Mouse (Mus musculus): ENCODE measurements around the gene Tmem269. TPM values are rescaled to one million over a fixed set of nuclear protein-coding genes. Genes with fewer than 3 reads are reported as not detected.

Tmem269 gene
- total RNA-seq, 2 experiments from 2014 or later: 0.56 TPM; not detected in 1

DNA sequence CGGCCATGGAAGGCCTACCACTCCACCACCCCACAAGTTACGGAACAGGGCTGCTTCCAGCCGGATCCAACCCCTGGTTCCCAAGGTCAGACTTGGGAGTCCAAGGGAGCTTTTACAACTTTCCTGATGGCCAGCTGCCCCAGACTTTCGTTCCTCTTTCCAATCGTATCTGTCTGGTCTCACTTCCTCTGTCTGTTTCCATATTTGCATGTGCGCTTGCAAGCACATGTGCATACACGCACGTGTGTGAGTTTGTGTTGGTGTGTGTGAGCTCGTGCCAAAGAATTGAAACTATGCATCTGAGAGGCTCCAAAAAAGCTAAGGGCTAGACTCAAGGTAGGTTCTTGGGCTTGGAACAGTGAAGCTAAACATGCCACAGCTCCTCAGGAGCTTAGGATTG is 36.6 kb downstream of the Tmem269 start:
- no peak for DNase-seq

DNA sequence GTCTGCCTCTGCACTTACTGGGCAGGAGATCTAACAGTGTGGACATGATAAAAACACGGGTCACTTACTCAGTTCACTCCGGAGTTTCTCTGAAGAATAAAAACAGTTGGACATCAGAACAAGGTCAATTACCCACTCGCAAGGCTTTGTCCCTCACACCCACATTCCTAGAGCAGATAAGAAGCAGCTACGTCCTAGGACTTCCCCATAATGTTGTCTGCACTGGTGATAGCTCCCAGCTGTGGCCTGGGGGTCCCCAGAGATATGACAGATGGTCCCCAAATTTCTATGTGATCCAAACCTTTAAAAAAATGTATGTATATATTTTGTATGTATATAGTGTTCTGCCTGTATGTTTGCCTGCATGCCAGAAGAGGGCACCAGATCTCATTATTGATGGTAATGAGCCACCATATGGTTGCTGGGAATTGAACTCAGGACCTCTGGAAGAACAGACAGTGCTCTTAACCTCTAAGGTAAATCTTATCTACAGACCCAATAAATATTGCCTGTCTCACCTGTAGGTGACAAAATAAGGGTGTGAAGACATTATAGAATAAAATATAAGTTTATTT is 37.8 kb downstream of the Tmem269 start:
- no peak for DNase-seq

DNA sequence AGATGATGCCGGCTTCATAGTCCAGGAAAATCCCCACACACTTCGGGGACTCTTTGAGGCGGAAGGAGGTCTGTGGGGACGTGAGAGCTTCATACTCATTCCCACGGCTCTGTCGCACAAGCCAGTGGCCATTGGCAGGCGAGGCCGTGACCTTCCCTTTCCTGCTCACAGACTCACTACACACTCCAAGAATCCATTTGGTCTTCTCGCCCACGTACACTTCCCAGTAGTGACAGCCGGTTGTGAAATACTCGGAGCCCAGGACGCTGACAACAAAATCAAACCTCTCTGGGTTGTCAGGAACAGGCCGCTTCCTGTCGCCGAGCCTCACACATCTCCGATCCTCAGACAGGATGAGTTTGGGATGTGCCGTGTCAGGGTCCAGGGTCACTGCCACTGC is 39.7 kb downstream of the Tmem269 start:
- DNase-seq: no peak

DNA sequence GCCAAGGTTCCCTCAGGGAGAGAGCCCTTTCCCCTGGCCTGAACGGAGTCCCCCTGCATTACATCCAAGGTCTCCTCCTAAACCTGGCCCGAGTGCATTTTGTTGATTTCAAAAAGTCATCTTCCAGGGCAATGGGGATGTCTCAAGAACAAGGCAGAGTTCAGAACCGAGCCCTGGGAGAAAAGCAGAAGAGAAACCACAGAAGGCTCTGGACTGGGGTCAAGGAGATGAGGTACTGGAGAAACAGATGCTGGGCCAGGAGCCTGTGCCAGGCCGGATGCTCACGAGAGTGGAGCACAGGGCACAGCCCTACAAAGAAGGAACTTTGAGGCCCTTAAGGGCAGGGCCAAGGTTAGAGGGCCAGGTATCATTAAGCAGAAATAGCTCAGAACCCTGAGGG is 40.3 kb downstream of the Tmem269 start:
- DNase-seq: no peak

DNA sequence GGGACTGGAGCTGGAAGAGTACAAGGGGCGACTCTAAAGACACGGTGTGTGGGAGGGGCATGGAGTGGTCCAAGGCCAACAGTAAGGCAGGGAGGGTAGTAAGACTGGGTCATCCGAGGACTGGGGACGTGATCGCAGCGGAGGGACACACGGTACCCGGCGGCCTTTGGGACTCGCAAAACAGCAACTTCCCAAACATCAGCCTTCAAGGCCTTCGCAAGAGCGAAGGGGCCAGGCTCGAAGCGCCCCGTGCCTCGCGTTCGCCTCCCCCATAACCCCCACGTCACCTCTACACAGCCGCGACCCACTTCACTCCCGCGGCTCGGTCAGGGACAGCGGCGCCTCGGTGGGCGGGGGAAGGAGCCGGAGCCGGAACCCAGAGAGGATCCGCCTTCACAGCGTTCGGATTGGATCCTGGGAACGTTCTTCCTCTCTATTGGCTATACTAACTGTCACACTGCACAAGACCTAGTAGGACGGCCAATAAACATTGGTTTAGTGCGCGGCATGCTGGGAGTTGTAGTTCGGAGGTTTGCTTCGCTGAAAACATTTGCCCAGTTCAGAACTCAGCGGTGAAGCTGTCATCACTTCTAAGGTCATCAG is 44.1 kb downstream of the Tmem269 start, which contains the start of gene Zfp691:
Gene Zfp691, minus strand, starts transcription at position 345 of the 603 bp plus-strand sequence.
- peak; percentile 95 for DNase-seq

DNA sequence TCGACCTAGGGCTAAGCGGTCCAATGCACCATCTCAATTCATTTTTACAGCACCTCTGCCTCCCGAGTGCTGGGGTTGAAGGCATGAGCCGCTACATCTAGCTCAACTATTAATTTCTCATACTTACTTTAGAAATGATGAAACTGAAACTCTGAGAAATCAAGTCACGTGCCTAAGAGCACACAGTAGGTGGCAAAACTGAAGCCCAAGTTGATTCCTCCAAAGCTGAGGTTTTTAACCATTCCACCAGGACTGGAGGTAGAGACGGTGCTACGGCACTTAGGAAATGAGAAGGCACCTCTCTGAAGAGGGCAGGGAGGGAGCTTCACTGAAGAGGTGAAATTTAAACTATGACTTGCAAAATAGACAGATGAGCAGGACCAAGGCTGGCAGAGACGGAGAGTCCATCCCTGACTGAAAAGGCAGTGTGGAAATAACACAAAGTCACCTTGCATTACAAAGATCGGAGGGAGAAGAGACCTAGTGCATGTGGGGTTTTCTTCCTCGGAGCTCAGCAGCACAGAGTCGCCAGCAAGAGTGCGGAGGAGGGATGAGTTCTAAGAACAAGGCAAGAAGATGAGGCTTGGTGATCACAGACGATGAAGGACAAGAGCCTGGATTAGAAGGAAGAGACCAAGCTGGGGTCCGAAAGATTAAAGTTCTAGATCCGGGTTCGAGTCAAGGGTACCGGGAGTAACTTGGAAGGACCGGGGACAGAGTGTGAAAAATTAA is 44.9 kb downstream of the Tmem269 start:
- no peak for DNase-seq

DNA sequence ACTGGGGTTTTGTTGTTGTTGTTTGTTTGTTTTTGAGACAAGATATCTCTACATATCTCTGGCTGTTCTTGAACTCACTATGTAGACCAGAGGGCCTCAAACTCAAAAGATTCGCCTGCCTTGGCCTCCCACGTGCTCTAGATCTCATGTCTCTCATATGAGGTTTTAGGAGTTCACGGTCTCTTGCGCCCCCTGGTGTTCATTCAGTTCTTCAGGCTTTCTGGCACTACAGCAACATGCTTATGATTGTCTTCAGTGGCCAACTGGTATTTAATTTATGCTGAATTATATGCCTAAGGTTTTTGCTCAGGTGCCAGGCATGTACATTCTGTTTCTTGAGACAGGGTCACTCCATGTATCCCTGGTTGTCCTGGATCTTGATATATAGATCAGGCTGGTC is 50.4 kb downstream of the Tmem269 start:
- peak; percentile 44 for DNase-seq

DNA sequence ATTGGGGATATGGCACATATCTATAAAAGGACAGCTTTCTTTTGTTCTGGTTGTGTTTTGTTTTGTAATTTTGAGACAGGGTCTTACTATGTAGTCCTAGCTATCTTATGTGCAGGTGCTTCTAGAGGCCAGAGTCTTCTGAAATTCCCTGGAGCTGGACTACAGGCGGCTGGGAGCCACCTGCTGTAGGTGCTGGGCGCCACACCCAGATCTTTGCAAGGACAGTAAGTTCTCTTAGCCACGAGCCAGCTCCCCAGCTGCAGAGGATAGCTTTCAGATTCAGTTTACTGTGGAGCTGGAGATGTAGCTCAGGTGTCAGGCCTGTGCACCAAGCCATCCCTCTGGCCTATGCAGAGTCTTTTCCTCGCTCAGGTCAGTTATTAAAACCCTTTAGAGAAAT is 50.9 kb downstream of the Tmem269 start:
- no peak for DNase-seq

DNA sequence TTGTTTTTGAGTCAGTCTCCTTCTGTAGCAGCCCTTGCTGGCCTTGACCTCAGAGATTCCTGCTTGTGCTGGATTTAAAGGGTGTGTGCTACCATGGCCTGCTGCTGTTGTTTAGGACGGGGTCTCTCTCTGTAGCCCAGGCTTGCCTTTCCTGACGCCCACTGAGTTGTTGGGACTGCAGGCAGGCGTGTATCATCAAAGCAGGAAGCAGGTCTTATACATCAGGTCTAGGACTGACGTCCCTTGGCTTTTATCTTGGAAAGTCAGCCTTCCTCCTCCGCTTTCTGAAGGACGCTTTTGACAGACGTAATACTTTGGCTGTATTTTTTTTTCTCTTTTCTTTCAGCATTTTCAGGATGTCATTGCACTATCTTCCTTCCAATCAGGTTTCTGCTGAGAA is 52.1 kb downstream of the Tmem269 start:
- no peak for DNase-seq

DNA sequence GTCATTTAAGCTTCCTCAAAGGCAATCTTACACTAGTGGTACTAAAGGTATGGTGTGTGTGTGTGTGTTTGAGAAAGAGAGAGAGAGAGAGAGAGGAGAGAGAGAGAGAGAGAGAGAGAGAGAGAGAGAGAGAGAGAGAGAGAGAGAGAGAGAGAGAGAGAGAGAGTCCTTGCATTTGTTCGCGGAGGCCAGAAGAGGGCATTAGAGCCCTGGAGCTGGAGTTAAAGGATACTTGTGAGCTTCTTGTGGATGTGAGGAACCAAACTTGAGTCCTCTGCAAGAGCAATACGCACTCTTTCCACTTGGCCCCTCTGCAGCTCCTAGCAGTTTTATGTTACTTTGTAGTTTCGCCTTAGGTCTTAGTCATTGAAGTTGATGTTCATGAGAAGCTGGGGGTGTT is 55.0 kb downstream of the Tmem269 start:
- no peak for DNase-seq

DNA sequence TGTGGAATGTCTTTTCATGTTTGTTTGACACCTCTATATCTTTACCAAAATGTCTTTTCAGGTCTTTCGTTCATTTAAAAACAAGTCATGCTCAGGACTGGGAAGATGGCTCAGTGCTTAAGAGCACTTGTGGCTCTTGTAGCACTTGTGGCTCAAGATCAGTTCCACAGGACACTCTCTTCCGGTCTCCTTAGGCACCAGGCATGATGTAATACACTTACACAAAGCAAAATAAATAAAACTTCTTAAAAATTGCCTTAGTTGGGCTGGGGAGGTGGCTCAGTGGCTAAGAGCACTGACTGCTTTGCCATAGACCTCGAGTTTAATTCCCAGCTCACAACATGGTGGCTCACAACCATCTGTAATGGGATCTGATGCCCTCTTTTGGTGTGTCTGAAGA is 56.7 kb downstream of the Tmem269 start:
- no peak for DNase-seq

DNA sequence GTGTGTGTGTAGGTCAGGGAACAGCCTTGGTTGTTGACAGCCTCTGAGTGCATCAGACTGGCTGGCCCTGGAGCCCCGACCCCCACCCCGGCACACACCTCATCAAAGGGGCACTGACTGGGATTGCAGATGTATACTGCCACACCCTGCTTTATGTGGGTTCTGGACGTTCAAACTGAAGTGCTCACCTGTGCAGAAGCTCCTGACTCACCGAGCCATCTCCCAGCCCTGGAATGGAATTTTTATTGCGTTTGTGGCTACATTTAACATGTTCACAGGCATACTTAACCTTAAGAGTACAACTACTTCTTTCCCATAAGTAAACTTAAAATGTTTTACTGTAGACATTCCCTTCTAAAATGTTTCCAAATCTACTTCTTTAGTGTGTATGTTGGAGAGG is 60.1 kb downstream of the Tmem269 start:
- DNase-seq: no peak

DNA sequence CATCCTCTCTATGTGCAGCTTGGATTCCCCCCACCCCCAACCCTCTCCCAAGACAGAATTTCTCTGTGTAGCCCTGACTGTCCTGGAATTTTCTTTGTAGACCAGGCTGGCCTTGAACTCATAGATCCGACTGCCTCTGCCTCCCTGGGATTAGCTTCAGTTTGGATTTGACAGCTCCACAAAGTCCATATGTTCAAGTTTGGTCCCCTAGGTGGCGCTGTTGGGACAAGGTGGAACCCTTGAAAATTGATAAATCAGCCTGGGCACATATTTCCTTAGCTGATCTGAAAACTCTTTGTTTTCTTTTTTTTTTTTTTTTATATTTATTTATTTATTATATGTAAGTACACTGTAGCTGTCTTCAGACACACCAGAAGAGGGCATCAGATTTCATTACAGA is 60.8 kb downstream of the Tmem269 start:
- no peak for DNase-seq

Other genes starting within 250 kb of the Tmem269 start
- 1 to 10 TPM; 4.0 to 5.5 TPM for gene Slc2a1, start 109.5 kb downstream of the Tmem269 start, total RNA-seq (2021)
- gene Zfp691, start 44.0 kb downstream of the Tmem269 start, total RNA-seq (2021): 10 to 100 TPM; 16.3 to 17.5 TPM
- not detected for gene Ermap, start 28.2 kb downstream of the Tmem269 start, total RNA-seq (2021)
- 10 to 100 TPM; 13.9 to 17.4 TPM for gene Svbp, start 22.9 kb downstream of the Tmem269 start, total RNA-seq (2021)
- 10 to 100 TPM; 22.5 to 22.8 TPM for gene AU022252, start 14.5 kb upstream of the Tmem269 start, total RNA-seq (2021)
- gene P3h1, start 14.7 kb upstream of the Tmem269 start, total RNA-seq (2021): 10 to 100 TPM; 12.0 to 12.6 TPM
- gene Cldn19, start 37.2 kb upstream of the Tmem269 start, total RNA-seq (2021): 1 to 10 TPM; 3.2 to 3.8 TPM
- gene Ybx1, start 76.4 kb upstream of the Tmem269 start, total RNA-seq (2021): 100 to 1,000 TPM; 509 to 515 TPM
- 1 to 10 TPM; 7.0 to 7.8 TPM for gene Ppih, start 102.3 kb upstream of the Tmem269 start, total RNA-seq (2021)
- under 1 TPM in 1 of 2 experiments, not detected in 1; 0.11 TPM for gene Ccdc30, start 197.3 kb upstream of the Tmem269 start, total RNA-seq (2021)
- 1 to 10 TPM; 5.1 to 5.2 TPM for gene Ppcs, start 204.2 kb upstream of the Tmem269 start, total RNA-seq (2021)
- gene Zmynd12, start 204.6 kb upstream of the Tmem269 start, total RNA-seq (2021): not detected

Measured in gastrocnemius, postnatal 25 days (tissue).